Mouse (Mus musculus): ENCODE measurements around the gene Adgrd1.

DNA sequence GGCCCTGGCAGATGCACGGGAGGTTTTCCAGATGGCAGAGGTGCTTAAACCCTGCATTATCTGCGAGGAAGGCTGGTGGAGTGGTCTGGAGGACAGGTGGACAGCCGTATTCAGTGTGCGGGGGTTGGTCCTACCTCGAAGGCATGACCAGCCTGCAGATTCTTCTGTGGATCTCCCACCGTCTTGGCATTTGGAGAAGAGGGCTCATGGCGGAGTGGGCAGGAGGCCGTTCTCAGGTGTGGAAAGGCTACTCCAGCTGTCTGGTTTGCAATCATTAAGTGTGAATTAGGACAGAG lies 32.8 kb upstream of the Adgrd1 start:
- TF ChIP-seq CTCF (IDR thresholded peaks at IDR 0.05; ENCODE audit: borderline replicate concordance, control insufficient read depth, extremely low read depth, insufficient read depth, low read length, poor library complexity) (no peak), POLR2A (IDR thresholded peaks at IDR 0.05; ENCODE audit: control insufficient read depth, extremely low read depth, insufficient read depth, low read length, poor library complexity) (no peak)
